Mouse (Mus musculus) CH12.LX (cell line): ENCODE data around the gene Tubgcp4. TPM values are rescaled to one million over a fixed set of nuclear protein-coding genes. Genes with fewer than 3 reads are reported as not detected.
A peak's percentile ranks its signal among the peaks of the same experiment; 100 is the strongest.

Experiments
- DNase-seq: peaks from one replicate; pipeline ENCODE4 v3.0.0-alpha.2; 2013; ENCODE audit errors: extremely low read depth
- H3K27ac ChIP-seq: 2 replicates; pipeline ENCODE4 v1.5.1; 2012; ENCODE audit warnings: low read depth, mild to moderate bottlenecking, control low read depth, moderate library complexity; ENCODE audit not compliant: insufficient read depth
- H3K27me3 ChIP-seq: replicated peaks from 2 replicates; pipeline ENCODE3; 2012; ENCODE audit warnings: inconsistent platforms
- H3K36me3 ChIP-seq, 2 experiments: replicated peaks in 1 of 2; 2 replicates each; pipeline versions ENCODE3 to v1.6.1; 2012; ENCODE audit warnings: inconsistent platforms in 1 of 2, low read length in 1 of 2, mild to moderate bottlenecking in 1 of 2, mixed read lengths in 1 of 2, moderate library complexity in 1 of 2; ENCODE audit not compliant: control insufficient read depth in 1 of 2, insufficient read depth in 1 of 2
- H3K4me1 ChIP-seq, 2 experiments: 2 replicates each; pipeline ENCODE4 v1.6.1; 2012; ENCODE audit warnings: inconsistent platforms in 1 of 2, moderate library complexity in 1 of 2; ENCODE audit not compliant: insufficient read depth in 2 of 2, control insufficient read depth in 1 of 2
- H3K4me2 ChIP-seq: 2 replicates; pipeline ENCODE4 v1.6.1; 2012; ENCODE audit warnings: low read depth, mild to moderate bottlenecking, control low read depth; ENCODE audit not compliant: poor library complexity, insufficient read depth, severe bottlenecking
- H3K4me3 ChIP-seq, 3 experiments: fragments of 150-350 bp in 1 of 3; sonication (generic) in 1 of 3; replicated peaks in 1 of 3; 2 replicates each; pipeline versions ENCODE3 to v1.5.1; 2011 to 2012; ENCODE audit warnings: low read depth in 2 of 3, low read length in 2 of 3, mild to moderate bottlenecking in 2 of 3, moderate library complexity in 2 of 3, control low read depth in 1 of 3, improper control_type of control experiment in 1 of 3, inconsistent platforms in 1 of 3, mixed read lengths in 1 of 3; ENCODE audit not compliant: poor library complexity in 1 of 3
- H3K79me2 ChIP-seq: replicated peaks from 2 replicates; pipeline ENCODE4 v1.6.1; 2012; ENCODE audit warnings: mild to moderate bottlenecking, moderate library complexity; ENCODE audit not compliant: control insufficient read depth, poor library complexity, insufficient read depth, severe bottlenecking; ENCODE audit errors: extremely low read depth
- H3K9ac ChIP-seq: 2 replicates; pipeline ENCODE4 v1.6.1; 2012; ENCODE audit warnings: low read depth, mild to moderate bottlenecking, control low read depth, moderate library complexity; ENCODE audit not compliant: insufficient read depth
- H3K9me3 ChIP-seq: replicated peaks from 2 replicates; pipeline ENCODE3; 2012; ENCODE audit warnings: low read length, inconsistent platforms, mixed read lengths
- BHLHE40 ChIP-seq: IDR thresholded peaks from 2 replicates; pipeline ENCODE4 v1.6.1; 2011; ENCODE audit warnings: mild to moderate bottlenecking, low read depth, low read length, improper control_type of control experiment
- HCFC1 ChIP-seq: IDR thresholded peaks from 2 replicates; pipeline ENCODE4 v1.6.1; 2012; ENCODE audit warnings: low read depth, mild to moderate bottlenecking, inconsistent platforms, low read length, improper control_type of control experiment
- IRF4 ChIP-seq: IDR thresholded peaks from 2 replicates; pipeline ENCODE4 v1.6.1; 2014; ENCODE audit warnings: low read depth, mild to moderate bottlenecking, inconsistent platforms, low read length, improper control_type of control experiment
- MAFK ChIP-seq: IDR thresholded peaks from 2 replicates; pipeline ENCODE4 v1.6.1; 2011; ENCODE audit warnings: low read length, improper control_type of control experiment; ENCODE audit not compliant: insufficient replicate concordance
- MAX ChIP-seq: IDR thresholded peaks from 2 replicates; pipeline ENCODE4 v1.6.1; 2011; ENCODE audit warnings: low read length, improper control_type of control experiment
- MAZ ChIP-seq: IDR thresholded peaks from 2 replicates; pipeline ENCODE4 v1.6.1; 2012; ENCODE audit warnings: low read depth, mild to moderate bottlenecking, inconsistent platforms, low read length, improper control_type of control experiment, moderate library complexity
- NRF1 ChIP-seq: IDR thresholded peaks from 2 replicates; pipeline ENCODE4 v1.6.1; 2014; ENCODE audit warnings: low read depth, mild to moderate bottlenecking, inconsistent platforms, low read length, improper control_type of control experiment, moderate library complexity
- POLR2A ChIP-seq: IDR thresholded peaks from 2 replicates; pipeline ENCODE4 v1.6.1; 2011; ENCODE audit warnings: low read depth, mild to moderate bottlenecking, improper control_type of control experiment, low read length
- POLR2AphosphoS2 ChIP-seq: IDR thresholded peaks from 2 replicates; pipeline ENCODE4 v1.6.1; 2011; ENCODE audit warnings: low read depth, low read length, improper control_type of control experiment
- TBP ChIP-seq: conservative IDR thresholded peaks from 2 replicates; pipeline ENCODE4 v1.6.1; 2011; ENCODE audit warnings: low read depth, low read length, improper control_type of control experiment
- TCF12 ChIP-seq: IDR thresholded peaks from 2 replicates; pipeline ENCODE4 v1.6.1; 2014; ENCODE audit warnings: low read depth, mild to moderate bottlenecking, inconsistent platforms, low read length, improper control_type of control experiment
- UBTF ChIP-seq: IDR thresholded peaks from 2 replicates; pipeline ENCODE4 v1.6.1; 2012; ENCODE audit warnings: low read depth, mild to moderate bottlenecking, inconsistent platforms, low read length, improper control_type of control experiment, moderate library complexity
- USF1 ChIP-seq: IDR thresholded peaks from 2 replicates; pipeline ENCODE4 v1.6.1; 2014; ENCODE audit warnings: low read depth, mild to moderate bottlenecking, inconsistent platforms, low read length, improper control_type of control experiment
- USF2 ChIP-seq: conservative IDR thresholded peaks from 2 replicates; pipeline ENCODE4 v1.6.1; 2011; ENCODE audit warnings: low read depth, low read length, improper control_type of control experiment
- ZNF384 ChIP-seq: IDR thresholded peaks from 2 replicates; pipeline ENCODE4 v1.6.1; 2012; ENCODE audit warnings: low read depth, low read length, improper control_type of control experiment, inconsistent platforms
- dilution Hi-C: fragments of 300-500 bp; cut with MboI; formaldehyde crosslinking; loops from 2 replicates; pipeline ENCODE4 v1.14.3; 2020; ENCODE audit warnings: low sequenced_read_pairs; ENCODE audit not compliant: extremely low pct_unique_long_range_greater_than_20kb, extremely low pct_ligation_motif_present
- in situ Hi-C: fragments of 300-500 bp; cut with MboI; formaldehyde crosslinking; loops from 3 replicates; pipeline ENCODE4 v1.14.3; 2019; ENCODE audit warnings: low sequenced_read_pairs, low pct_ligation_motif_present, low pct_unique_long_range_greater_than_20kb, mixed read lengths
- polyA plus RNA-seq: library from polyadenylated mRNA; unstranded; fragments of >175 nt; gene quantifications from 2 replicates; pipeline ENCODE4 v1.2.1, GENCODE M21; 2012; ENCODE audit warnings: low read depth; ENCODE audit not compliant: insufficient read length
- total RNA-seq, 2 experiments: library from RNA; depleted of rRNA; stranded (reverse); fragments of 300-350 nt in 1 of 2; fragments of >200 nt in 1 of 2; gene quantifications; 2 replicates each; pipeline ENCODE4 v1.2.3; 2012 to 2014

The Tubgcp4 gene
- total and polyA plus RNA-seq, 3 experiments: 27.8 to 34.1 (median 31.0) TPM

DNA sequence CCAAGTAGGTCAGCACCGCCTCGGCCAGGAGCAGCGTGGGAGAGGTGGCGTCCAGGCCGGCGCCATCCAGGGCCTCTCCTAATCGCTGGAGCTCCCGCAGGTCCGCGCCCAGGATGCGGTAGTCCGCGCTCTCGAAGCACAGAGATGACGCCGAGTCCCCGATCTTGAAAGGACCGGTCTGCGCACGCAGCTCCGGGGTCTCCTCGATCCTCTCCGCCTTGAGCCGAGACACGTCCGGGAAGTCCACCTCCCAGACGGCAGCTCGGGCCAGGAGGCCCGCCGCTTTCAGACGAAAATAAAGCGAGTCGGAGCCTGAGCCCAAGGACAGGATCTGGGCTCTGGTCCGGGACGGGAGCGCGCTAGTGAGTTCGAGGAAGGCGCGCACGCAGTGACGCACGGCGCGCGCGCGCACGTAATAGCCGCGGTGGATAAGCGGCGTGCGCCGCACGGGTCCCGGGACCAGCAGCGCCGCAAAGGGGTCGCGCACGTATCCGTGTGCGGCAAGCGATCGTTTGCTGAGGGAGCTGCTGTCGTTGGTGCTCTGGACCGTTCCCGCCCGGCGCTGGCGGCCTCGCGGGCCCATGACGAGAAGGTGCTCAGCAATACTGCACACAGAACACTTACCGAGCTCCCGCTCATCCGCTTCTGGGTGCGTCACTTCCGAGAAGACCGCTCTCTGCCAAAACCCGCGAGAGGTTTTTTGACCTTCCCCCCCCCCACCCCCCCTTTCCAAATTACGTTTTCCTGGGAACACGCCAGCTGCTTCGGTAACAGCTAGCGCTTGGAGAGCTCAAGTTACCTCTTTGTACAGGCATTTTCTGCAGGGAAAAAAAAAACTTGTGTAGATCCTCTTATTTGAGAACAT lies 30.2 kb upstream of the Tubgcp4 start, which contains the start of the genes Adal and Lcmt2 (continued):
- TF ChIP-seq UBTF: 0 out of 2 replicates have a peak, but pooled peaks have one; percentile 46
- TF ChIP-seq MAX: peak; percentile 83
- peak; percentile 73 for TF ChIP-seq NRF1
- TF ChIP-seq TCF12: 0 out of 2 replicates have a peak, but pooled peaks have one; percentile 53
- TF ChIP-seq MAZ: no peak

DNA sequence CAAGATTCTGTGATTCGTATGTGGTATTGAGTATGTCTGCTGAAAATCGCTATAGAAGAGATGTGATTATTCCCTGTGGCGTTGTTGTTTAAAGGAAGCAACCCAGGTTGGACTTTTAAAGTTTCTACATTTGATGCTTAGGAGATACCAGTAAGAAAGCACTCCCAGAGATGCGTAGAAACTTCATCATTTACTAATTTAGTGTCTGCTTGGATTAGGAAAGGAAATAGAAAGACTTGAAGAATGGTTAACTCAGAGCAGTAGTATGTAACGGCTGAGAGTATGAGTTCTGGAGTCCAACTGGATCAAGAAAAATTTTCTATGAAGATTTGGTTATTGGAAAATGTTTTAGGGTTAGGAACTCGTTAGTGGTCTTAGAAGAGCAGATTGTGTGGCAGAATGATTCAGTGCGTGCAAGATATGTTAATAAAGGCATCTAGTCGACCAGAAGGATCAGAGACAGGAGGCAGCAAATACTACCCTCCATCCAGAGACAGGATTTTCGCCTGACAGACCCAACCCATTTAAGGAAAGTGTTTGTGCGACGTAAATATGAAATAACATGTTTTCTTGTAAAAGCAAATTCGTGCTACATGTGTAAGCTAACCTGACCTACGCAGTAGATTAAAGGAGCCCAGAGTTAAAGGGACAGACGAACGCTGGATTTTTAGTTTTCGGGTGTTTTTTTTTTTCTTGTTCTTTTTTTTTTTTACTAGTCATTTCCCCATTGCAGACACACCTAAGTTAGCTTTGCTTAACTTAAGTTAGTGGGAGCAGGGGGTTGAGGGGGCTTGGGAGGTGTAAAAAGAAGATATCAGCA lies 29.0 kb upstream of the Tubgcp4 start:
- 0 out of 2 replicates have a peak, but pooled peaks have one; percentile 31 for TF ChIP-seq TBP
- TF ChIP-seq MAFK: no peak
- no peak for TF ChIP-seq POLR2AphosphoS2
- peak; percentile 49 for TF ChIP-seq ZNF384
- Histone ChIP-seq H3K27ac (no peak overlapping the region), H3K9ac (peak overlapping the region; percentile 88), H3K36me3 (peaks cover 24 to 52% of the 10 kb centered on the region in 2 experiments), H3K4me1 (peaks cover 4 to 36% of the 10 kb centered on the region in 2 experiments; a peak in 3 of 4 replicates), H3K4me3 (peak overlapping the region; percentile 61 to 80 (median 68)), H3K4me2 (peak overlapping the region; percentile 90), H3K9me3 (no peaks in the 10 kb centered on the region), H3K27me3 (no peaks in the 10 kb centered on the region), H3K79me2 (peaks cover 33% of the 10 kb centered on the region)
- in situ Hi-C loops: no loop called here
- dilution Hi-C loops: no loop called here
- DNase-seq: peak; percentile 4

GRCm38 (mm10) chr2:121142415-121142814 lies 28.0 kb upstream of the Tubgcp4 start:
- Histone ChIP-seq H3K27me3 (no peaks in the 10 kb centered on the region), H3K36me3 (peaks cover 28 to 57% of the 10 kb centered on the region in 2 experiments), H3K4me1 (peaks cover 4 to 35% of the 10 kb centered on the region in 2 experiments; a peak in 3 of 4 replicates), H3K79me2 (peaks cover 32% of the 10 kb centered on the region), H3K27ac (no peak overlapping the region), H3K9me3 (no peaks in the 10 kb centered on the region), H3K9ac (peak overlapping the region; percentile 88; the same call in 1 of the 2 replicates), H3K4me2 (peak overlapping the region; percentile 90), H3K4me3 (no peak overlapping the region)
- in situ Hi-C loops: no loop called here
- no peak for DNase-seq
- TF ChIP-seq POLR2A (no peak), USF1 (peak; percentile 61), BHLHE40 (no peak), HCFC1 (no peak), IRF4 (no peak), USF2 (peak; percentile 42)
- dilution Hi-C loops: no loop called here
